Mouse (Mus musculus) G1E (cell line): ENCODE measurements around the gene Mgat4d.

Experiments used
- CTCF ChIP-seq: IDR thresholded peaks from 2 replicates; pipeline ENCODE4 v1.5.1; 2012; ENCODE audit warnings: low read depth, low read length, inconsistent platforms, mixed read lengths
- GATA1 ChIP-seq: IDR thresholded peaks from 2 replicates; pipeline ENCODE4 v1.6.1; 2012; ENCODE audit warnings: borderline replicate concordance, low read length, inconsistent platforms, mixed read lengths
- GATA2 ChIP-seq: IDR thresholded peaks from 2 replicates; pipeline ENCODE4 v1.6.1; 2012; ENCODE audit warnings: low read depth, low read length, inconsistent platforms, borderline replicate concordance
- POLR2AphosphoS5 ChIP-seq: IDR thresholded peaks from 2 replicates; pipeline ENCODE4 v1.6.1; 2012; ENCODE audit warnings: low read depth, low read length, inconsistent platforms; ENCODE audit not compliant: insufficient replicate concordance

GRCm38 (mm10) chr8:83304946-83305345 lies 43.3 kb upstream of the Mgat4d start:
- TF ChIP-seq CTCF (no peak), GATA1 (no peak), POLR2AphosphoS5 (no peak), GATA2 (no peak)
